Mouse (Mus musculus) lung, adult 2 months (tissue): ENCODE measurements around the gene Pnkp. TPM values are rescaled to one million over a fixed set of nuclear protein-coding genes. Genes with fewer than 3 reads are reported as not detected.

Source experiments
- DNase-seq: peaks from one replicate; pipeline ENCODE4 v3.0.0; 2022
- H3K4me1 ChIP-seq: fragments of 200-500 bp; 2 replicates; pipeline ENCODE4 v1.6.1; 2011; ENCODE audit warnings: low read length; ENCODE audit not compliant: control insufficient read depth, insufficient read depth
- H3K4me3 ChIP-seq: fragments of 200-500 bp; replicated peaks from 2 replicates; pipeline ENCODE3; 2011; ENCODE audit warnings: low read depth, mild to moderate bottlenecking, control low read depth, low read length; ENCODE audit errors: extremely low read depth
- CTCF ChIP-seq: fragments of 200-500 bp; IDR thresholded peaks from 2 replicates; pipeline ENCODE4 v1.5.1; 2011; ENCODE audit warnings: mild to moderate bottlenecking, low read length, control low read depth; ENCODE audit not compliant: insufficient read depth
- POLR2A ChIP-seq: fragments of 200-500 bp; IDR thresholded peaks from 2 replicates; pipeline ENCODE4 v1.6.1; 2011; ENCODE audit warnings: low read depth, mild to moderate bottlenecking, control low read depth, low read length, borderline replicate concordance; ENCODE audit errors: extremely low read depth
- WGBS: fragments of 180-500 bp; shearing (Covaris S2); methylation state at CpG from one replicate; pipeline ENCODE4 v1.1.7; 2018; 5-methylcytosine and 5-hydroxymethylcytosine counted together
- polyA plus RNA-seq: library from polyadenylated mRNA; depleted of rRNA; stranded (reverse); fragments of >200 nt; gene quantifications from 2 replicates; pipeline ENCODE4 v1.2.3, GENCODE M21; 2012; rRNA removed

Pnkp gene
- 57.2 and 62.0 TPM in 2 replicates for polyA plus RNA-seq

- peak; percentile 66; the same call in 1 of the 2 replicates for TF ChIP-seq POLR2A
- TF ChIP-seq CTCF, result no peak
- H3K4me3 ChIP-seq, result peak within 1 kb of the TSS; percentile 72
- peaks cover 10% of the 10 kb centered on the region for H3K4me1 ChIP-seq
- whole genome bisulfite sequencing, result under 1% methylated on average over 32 of the region's 32 CpGs
- peak; percentile 85 for DNase-seq
Measured at GRCm38 (mm10) chr7:44857042-44857552, at the start of gene Pnkp. Pnkp (plus strand) TSS chr7:44857139.

- Histone ChIP-seq H3K4me1 (no peaks in the 10 kb centered on the region), H3K4me3 (no peak overlapping the region)
- TF ChIP-seq POLR2A (no peak), CTCF (no peak)
- no peak for DNase-seq
- WGBS, result 70% methylated on average over 2 of the region's 2 CpGs
Measured at GRCm38 (mm10) chr7:44808927-44809326, 48.0 kb upstream of the Pnkp start.

- Histone ChIP-seq H3K4me3 (no peak overlapping the region), H3K4me1 (no peaks in the 10 kb centered on the region)
- no peak for DNase-seq
- no peak for TF ChIP-seq CTCF
- 87% methylated on average over 3 of the region's 3 CpGs for WGBS
Measured at GRCm38 (mm10) chr7:44809466-44809865, 47.5 kb upstream of the Pnkp start.

- 75% methylated on average over 4 of the region's 4 CpGs for WGBS
- no peak for DNase-seq
- TF ChIP-seq POLR2A, result no peak
- TF ChIP-seq CTCF, result no peak
- Histone ChIP-seq H3K4me1 (peaks cover 3% of the 10 kb centered on the region; the same call in 1 of the 2 replicates), H3K4me3 (no peak overlapping the region)
Measured at GRCm38 (mm10) chr7:44810365-44810764, 46.6 kb upstream of the Pnkp start.

GRCm38 (mm10) chr7:44810819-44811557 lies 46.0 kb upstream of the Pnkp start:
- Histone ChIP-seq H3K4me1 (peaks cover 3% of the 10 kb centered on the region; the same call in 1 of the 2 replicates), H3K4me3 (no peak overlapping the region)
- 86% methylated on average over 7 of the region's 7 CpGs for WGBS
- no peak for DNase-seq
- no peak for TF ChIP-seq POLR2A
- no peak for TF ChIP-seq CTCF

GRCm38 (mm10) chr7:44812651-44813325 lies 44.2 kb upstream of the Pnkp start:
- peaks cover 9% of the 10 kb centered on the region for H3K4me1 ChIP-seq
- TF ChIP-seq POLR2A (no peak), CTCF (no peak)
- no peak for DNase-seq
- 87% methylated on average over 20 of the region's 20 CpGs for WGBS
- H3K4me3 ChIP-seq, result no peak overlapping the region

GRCm38 (mm10) chr7:44813985-44814384 lies 43.0 kb upstream of the Pnkp start:
- 88% methylated on average over 3 of the region's 3 CpGs for WGBS
- TF ChIP-seq CTCF (no peak), POLR2A (no peak)
- peaks cover 12% of the 10 kb centered on the region for H3K4me1 ChIP-seq
- no peak overlapping the region for H3K4me3 ChIP-seq
- DNase-seq, result no peak

- 88% methylated on average over 4 of the region's 4 CpGs for WGBS
- DNase-seq, result no peak
- H3K4me1 ChIP-seq, result peaks cover 12% of the 10 kb centered on the region
- no peak overlapping the region for H3K4me3 ChIP-seq
- no peak for TF ChIP-seq CTCF
- no peak for TF ChIP-seq POLR2A
Measured at GRCm38 (mm10) chr7:44814423-44814822, 42.5 kb upstream of the Pnkp start.

- DNase-seq, result no peak
- 35% methylated on average over 14 of the region's 14 CpGs for WGBS
- peak overlapping the region; percentile 89 for H3K4me3 ChIP-seq
- TF ChIP-seq CTCF (no peak), POLR2A (no peak)
- peaks cover 15% of the 10 kb centered on the region for H3K4me1 ChIP-seq
Measured at GRCm38 (mm10) chr7:44814952-44815553, 41.9 kb upstream of the Pnkp start.
